Mouse (Mus musculus) G1E (cell line): ENCODE measurements at regions not wholly inside any gene's neighbourhood (a gene's known extent, or its start where the extent isn't known, plus 50 kb on each side); places are given as distances from the start of the nearest gene placed in this dataset.

Experiments used
- CTCF ChIP-seq: IDR thresholded peaks from 2 replicates; pipeline ENCODE4 v1.5.1; 2012; ENCODE audit warnings: low read depth, low read length, inconsistent platforms, mixed read lengths
- GATA1 ChIP-seq: IDR thresholded peaks from 2 replicates; pipeline ENCODE4 v1.6.1; 2012; ENCODE audit warnings: borderline replicate concordance, low read length, inconsistent platforms, mixed read lengths
- GATA2 ChIP-seq: IDR thresholded peaks from 2 replicates; pipeline ENCODE4 v1.6.1; 2012; ENCODE audit warnings: low read depth, low read length, inconsistent platforms, borderline replicate concordance
- POLR2AphosphoS5 ChIP-seq: IDR thresholded peaks from 2 replicates; pipeline ENCODE4 v1.6.1; 2012; ENCODE audit warnings: low read depth, low read length, inconsistent platforms; ENCODE audit not compliant: insufficient replicate concordance

DNA sequence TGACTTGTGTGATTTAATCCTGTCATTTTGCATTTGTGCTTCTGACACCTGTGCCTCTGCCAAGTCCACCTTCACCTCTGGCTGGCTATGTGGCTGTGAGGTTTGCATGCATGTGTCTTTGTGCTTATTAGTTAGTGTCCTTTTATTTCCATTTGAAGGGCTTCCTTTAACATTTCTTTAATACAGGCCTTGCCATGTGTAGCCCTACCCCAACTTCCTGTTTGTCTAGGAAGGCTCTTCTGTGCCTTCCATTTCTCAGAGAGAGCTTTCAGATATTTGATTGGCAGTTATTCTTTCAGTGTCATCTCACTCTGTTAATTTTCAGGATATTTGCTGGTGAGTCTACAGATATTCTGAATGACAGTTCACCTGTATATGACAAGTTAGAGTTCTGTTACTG, 1302.0 kb upstream of the A1bg start:
- TF ChIP-seq CTCF (no peak), GATA2 (no peak), GATA1 (no peak), POLR2AphosphoS5 (no peak)
